Mouse (Mus musculus): ENCODE measurements around the gene Dock3.

DNA sequence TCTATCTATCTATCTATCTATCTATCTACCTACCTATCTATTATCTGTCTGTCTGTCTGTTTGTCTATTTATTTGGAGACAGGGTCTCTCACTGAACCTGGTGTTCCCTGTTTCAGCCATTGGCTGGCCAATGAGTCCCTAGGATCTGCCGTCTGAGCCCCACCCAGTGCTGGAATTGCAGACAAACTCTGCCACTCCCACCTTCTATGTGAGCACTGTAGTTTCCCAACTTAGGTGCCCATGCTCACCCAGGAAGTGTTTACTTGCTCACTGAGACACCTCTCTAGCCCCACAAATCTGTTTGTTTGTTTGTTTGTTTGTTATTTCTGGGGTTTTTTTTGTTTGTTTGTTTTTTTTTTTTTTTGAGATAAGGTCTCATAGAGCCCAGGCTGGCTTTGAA lies 35.3 kb upstream of the Dock3 start:
- TF ChIP-seq CTCF (IDR thresholded peaks at IDR 0.05; ENCODE audit: low read depth), result no peak
- no peak for TF ChIP-seq EP300 (IDR thresholded peaks at IDR 0.05; ENCODE audit: low read depth)

Data from liver, embryonic 14.5 days (tissue).